Mouse (Mus musculus) CD8-positive naive resting alpha-beta T cell, adult 2 months (primary cell): ENCODE measurements around the gene Il17rd.
A peak's percentile ranks its signal among the peaks of the same experiment; 100 is the strongest.

Source experiments
- DNase-seq, 2 experiments: peaks; one replicate each; pipeline ENCODE4 v3.0.0; 2022; ENCODE audit warnings: low read depth in 2 of 2, low spot score in 2 of 2

Il17rd gene

DNA sequence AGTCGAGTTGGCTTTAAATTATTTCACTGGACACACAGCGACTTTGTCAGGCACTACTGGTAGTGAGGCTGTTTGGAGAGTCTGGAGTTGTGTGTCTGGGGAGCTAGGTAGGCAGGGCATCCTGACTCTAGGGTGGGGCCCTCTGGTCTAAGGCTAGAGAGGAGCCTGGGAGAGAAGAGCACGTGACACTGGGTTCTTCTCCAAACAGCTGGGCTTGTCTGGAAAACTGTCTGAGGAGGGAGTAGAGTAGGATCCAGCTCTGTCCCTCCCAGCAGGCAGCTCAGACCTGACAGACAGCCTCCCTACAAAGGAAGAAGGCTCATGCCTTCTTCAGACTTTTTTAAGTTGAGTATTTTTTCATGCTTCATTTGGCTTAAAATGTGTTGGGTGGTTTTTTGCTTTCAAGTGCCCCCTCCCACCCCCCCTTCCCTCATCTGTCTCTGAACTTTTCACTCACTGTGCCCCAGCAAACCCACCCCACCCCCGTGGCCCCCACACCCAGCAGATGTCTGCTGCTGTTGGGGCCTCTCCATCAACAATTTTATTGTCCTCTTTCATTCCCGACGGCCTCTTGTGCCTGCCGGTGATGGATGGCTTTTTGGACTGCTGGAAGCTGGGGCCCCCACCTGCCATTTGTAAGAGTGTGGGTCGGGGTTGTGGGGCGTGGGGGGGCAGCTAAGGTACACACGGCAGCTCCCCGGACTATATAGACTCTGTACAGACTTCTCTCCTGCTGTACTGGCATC is 5.7 kb downstream of the Il17rd start:
- DNase-seq = no peak

DNA sequence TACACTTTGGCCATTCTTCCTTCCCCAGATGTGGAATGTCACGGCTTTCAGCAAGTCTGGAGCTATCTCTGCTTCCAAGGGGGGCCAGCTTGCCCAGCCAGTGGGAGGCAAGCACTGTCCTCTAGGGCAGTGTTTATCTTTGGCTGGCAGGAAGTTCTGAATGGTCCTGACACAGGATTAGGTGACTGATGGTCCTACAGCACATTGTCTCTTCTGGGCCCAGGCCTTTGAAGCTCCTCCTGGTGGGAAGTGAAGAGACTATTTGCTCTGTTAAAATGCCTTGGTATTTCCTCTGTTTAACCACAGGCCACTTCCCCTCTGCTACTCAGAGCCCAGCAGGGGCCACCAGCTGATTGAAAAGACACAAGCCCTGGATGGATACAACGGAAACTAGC is 6.2 kb downstream of the Il17rd start:
- DNase-seq = peak; percentile 19

DNA sequence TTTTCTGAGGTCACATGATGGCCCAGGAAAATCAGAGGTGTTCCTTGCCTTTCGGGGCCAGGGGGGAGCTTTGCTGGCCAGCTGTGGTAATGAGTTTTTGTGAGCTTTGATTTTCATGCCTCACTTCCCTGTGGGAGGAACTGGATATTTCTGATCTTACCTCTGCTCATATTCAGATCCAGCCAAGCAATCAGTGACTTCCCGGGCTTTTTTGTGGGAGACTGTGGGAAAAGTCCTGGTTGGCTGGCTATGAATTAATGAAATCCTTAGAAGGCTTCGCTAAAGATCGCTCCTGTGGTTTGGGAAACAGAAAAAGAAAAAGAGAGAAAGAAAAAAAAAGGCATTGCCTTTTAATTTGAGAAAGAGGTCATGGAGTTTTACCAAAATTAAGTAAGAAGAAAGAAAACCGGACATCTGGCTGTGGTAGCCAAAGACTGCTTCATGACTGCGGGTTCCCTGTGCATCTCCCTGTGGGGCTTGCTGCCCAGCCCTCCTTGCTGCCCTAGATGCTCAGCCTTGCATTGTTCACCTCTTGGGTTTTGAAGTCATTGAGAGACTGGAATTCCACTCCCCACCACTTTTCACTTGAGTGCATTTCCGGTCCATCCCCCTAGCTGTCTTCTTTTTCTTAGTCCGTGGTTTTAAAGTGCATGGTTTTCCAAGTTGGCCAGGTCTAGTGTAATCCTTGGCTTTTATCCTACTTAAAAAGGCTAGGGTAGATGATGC is 9.7 kb downstream of the Il17rd start:
- no peak for DNase-seq

DNA sequence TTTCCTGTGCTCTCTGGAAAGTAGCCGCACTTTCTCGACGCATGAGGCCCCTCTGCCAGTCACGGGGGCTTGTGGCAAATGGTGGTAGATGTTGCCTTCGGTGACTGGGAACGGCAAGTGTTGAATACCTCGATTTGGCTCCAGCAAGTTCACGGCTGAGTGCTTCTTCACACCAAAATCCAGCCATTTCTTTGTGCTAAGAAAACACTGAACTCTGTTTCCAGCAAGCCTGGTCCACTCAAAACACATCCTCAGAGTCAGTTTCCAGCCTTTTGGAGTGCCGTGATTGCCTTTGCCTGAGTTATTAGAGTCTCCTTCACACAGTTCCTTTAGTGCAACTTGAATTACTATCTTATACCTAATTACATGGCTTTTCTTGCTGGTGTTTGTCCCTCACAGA is 11.3 kb downstream of the Il17rd start:
- DNase-seq = no peak

DNA sequence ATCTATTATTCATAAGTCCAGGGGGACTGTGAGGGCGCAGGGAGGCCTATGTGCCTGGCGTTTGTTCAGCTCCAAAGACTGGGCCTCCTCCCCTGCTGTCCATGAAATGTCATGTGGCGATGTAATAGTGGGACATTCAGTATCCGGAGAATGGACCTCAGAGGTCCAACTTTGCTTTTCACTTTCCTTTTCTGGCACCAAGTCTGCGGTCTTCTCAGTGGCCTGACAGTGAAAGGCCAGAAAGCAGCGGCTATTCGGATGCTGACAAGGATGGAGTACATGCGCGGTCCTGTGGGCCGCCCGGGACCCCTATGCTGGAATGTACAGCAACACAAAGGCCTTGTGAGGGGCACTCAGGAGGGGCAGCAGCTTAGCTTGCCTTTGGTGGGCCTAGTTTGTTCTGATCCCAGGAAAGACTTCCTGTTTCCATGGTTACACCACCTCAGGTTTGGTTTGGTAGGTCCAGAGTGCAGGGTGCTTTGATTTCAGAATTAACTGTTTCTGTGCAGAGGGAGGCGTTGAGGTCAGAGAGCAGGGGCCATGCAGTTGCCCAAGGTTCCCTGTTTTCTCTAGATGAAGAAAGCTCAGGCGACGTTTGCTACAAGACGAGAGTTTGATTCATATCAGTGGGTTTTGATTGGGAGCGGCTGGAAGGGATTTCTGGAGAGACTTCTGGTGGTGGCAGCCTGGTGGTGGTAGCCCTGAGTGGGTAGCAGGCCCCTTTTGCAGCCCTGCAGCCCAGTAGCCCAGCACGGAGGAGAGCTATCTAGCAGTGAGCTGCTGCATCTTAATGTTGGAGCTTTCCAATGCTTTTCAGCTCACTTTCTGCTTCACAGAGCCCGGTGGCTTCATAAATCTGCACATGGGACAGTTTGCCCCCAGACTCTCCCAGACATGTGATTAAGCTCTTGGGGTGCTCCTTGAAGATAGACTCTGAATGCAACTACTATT is 12.1 kb downstream of the Il17rd start:
- no peak for DNase-seq

DNA sequence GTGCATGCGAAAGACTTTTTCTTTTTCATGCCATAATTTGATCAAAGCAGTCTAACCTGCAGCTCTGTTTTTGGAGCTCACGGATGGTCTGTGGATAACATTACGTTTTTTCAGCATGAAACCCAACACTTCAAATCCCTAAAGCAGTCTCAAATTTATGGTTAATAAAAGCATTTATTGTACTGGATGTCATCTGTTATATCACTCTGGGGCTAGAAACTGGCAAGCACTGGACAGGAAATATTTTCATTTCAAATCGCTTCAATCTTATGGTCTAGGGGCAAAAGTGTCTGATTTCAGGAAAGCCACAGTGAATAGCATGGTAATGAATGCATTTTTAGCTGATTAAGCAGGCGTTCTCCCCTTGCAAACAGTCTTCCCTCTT is 12.8 kb downstream of the Il17rd start:
- no peak for DNase-seq

DNA sequence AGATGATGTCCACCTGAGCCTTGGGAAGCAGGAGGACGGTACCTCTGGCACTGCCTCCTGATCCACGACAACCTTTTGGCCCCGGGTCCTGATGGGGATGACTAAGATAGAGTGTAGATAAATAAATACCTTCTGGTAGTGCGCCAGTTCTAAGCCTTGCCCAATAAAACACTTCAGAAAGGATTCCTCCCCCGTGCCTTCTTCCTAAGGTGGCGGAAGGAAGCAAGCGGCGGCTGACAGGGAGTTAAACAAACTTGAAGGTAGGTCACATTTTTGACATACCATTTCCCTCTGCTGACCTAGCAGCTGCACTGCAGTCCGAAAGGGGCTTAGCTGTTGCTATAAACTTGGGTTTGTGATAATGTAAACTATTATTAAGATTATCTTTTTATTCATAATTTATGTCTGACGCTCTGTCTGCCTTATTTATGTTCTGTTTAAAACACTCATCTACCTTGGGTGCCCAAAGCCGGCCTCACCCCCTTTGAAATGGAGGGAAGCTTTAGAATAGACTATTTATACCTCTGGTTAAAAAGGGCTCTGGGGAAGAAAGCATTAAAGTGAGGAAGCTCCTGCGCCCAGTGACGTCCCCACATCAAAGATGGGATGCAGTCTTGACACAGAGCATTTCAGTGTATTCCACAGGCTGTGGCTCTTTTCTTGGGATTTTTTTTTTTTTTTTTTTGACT is 19.9 kb downstream of the Il17rd start:
- DNase-seq = no peak

DNA sequence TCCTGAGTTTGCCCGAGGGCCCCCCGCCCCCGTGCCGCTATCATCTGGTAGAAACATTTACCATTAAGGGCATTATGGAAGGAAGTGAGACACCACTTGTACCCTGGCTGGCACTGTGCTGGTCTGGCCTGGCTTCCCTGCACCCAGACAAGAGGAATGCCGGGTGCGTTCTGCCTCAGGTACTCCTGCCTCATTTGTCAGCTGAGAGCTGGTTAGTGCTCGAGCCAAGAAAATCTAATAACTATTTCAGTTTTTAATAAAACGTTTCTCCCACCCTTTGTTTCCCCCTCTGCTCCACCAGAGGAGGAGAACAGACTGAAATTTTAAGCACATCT is 20.4 kb downstream of the Il17rd start:
- no peak for DNase-seq

DNA sequence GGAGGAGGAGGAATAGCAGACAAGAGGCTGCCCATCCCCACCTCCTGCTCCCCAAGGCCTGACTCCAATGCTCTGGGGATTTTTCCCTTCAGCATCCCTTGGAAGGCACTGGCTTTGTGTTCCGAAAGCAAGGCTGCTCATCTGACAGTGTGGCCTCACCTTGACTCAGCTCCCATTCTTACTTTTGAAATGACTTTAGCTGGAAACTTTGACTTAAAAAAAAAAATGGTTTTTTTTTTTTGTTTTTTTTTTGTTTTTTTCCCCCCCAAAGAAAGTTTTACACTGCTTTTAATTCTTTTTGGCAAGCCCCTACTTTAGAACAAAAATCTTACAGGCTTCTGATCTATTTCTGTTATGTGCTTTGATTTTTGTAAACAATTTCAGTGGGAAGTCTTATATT is 24.6 kb downstream of the Il17rd start:
- DNase-seq = no peak

DNA sequence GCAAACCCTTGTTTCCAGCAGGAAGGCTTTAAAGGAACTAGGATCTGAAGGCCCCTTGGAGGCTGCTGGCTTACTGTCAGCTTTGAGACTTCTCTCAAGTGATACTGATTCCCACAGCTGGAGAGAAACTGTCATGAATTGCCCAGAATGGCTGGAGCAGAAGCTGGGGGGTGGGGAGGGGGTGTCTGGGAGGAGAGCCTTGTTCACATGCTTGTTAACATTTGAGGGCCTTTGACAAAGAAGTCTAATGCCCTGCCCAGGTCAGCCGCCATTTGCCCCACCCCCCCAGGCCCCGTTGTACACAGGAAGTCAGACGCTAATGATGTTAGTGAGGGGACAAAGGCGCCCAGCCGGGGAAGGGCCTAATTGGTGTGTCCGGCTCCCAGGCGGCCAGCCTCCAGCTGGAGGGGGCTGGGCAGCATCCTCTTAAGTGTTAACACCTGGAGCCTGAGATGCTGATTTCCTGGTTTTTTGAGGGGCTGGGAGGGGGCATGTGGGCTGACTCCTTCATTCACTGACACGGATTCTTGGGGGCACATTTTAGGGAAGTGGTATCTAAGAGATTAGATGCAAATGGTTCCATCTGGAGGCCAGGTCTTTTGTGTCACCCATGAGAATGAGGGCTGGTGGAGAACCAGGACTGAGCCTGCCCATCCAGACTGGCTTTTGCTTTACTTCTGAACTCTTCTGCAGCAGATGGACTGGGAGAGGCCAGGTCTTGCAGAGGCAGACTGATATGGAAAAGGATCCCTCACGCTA is 27.6 kb downstream of the Il17rd start:
- DNase-seq = no peak

DNA sequence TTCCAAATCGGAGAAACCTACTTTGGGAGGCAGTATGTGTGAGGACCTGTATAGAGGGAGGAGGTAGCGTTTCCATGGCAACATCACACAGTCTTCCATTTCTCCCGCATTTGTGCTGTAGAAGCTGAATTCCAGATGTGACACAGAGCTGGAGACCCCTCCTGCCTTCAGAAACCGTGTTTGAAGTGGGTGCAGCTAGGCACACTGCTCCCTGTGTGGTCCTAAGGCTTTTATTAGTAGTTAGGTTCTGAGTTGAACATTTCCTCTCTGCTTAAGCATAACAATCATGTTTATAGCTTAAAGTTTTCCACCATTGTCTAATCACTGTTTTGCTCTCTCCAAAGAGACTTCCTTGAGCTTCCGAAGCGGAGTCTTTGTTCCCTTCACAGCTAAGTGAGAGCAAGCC is 29.1 kb downstream of the Il17rd start:
- no peak for DNase-seq

DNA sequence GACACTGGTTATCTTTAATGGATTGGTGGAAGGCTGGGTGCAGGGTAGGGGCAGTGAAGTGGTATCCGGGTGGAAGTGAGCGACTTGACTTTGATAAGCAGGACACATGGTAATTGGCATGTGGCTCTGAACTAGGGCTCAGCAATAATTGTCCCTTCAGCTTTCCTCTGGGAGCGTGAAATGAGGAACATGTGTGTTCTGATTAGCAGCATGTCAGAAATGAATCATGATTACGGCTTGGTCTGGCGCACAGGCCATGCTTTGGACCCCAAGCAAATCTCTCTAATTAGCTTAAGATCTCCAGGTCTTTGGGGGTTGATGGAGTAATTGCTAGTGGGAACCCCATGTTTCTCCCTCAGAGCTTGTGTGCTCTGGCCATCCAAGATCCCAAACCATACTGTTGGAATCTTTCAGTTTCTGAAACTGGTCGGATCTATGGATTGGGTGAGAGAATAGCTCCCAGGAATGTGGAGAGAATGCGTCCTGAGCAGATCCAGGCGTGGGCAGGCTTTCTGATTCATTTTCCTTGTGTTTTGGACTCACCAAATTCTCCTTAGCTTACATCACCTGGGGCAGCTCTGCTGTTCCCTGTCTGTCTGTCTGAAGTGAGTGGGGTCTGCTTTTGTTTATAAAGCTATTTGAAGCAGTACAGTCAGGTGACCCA is 30.8 kb downstream of the Il17rd start:
- no peak for DNase-seq

DNA sequence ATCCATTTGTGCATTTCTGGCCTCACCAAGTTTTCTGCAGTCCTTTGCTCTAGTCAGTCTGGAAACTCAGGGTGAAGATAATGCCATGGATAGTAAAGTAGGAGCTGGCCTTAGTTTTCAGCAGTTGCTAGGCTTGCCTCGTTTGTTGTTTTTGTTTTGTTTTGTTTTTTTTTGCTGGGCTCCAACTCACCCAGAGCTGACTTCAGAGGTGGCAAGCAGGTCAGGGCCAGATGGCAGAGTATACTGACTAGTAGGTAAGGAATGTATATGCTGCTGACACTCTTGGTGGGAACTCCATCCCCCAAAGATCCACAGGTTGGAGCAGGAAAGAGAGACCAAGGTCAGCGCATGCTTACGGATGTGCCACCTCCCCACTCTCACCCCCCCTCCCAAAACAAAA is 31.4 kb downstream of the Il17rd start:
- DNase-seq = no peak

DNA sequence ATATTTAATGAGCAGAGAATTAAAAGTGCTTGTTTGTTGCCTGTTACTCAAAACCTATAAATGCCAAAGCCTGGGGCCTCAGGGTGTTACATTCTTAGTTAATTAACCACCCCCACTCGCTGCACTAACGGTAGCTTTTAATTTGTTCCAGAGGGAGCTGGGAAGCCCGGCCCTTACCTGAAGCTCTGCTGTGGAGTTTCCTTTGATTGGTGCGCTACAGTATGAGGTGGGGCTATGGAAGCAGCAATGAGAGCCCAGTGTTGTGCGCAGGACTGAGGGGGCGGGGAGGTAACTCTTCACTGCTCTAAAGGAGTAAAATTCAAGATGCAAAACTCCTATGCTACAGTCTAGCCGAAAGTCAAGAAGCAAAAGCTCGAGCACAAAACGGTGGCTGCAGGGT is 32.0 kb downstream of the Il17rd start:
- no peak for DNase-seq

DNA sequence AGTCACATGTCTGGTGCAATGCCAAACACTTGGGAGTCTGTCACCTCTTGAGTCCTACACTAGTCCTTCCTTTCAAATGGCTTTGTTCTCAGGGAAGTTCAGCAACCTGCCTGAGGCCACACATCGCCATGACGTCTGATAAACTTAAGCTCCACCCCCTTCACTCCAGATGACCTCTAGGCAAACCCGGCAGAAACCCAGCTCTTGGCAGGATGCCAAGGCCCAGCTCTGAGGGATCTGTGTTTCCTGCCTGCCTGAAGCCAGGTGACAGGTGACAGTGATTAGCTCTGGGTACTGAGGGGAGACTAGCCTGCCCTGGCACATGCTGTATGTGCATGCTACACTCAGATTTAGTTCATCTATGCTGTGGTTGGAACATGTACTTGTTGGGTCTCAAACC is 33.2 kb downstream of the Il17rd start:
- no peak for DNase-seq

DNA sequence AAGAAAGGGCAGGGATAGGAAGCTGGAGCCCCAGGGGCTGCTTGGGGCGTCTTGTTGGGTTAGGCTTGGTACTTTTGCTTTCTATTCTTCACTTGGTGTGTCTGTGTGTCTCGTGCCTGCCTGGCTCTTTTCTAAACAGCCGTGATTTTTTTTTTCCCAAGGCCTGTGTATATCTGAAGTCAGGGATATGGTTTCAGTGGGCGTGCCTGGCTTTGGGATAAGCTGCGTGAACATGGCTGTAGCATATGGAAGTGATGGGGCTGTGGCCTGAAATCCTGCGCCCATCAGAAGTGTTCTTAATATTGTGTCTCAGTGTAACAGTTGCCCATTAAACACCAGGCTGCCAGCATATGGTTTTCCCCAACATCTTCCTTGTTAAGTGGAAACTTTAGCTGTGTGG is 36.3 kb downstream of the Il17rd start:
- DNase-seq = no peak

DNA sequence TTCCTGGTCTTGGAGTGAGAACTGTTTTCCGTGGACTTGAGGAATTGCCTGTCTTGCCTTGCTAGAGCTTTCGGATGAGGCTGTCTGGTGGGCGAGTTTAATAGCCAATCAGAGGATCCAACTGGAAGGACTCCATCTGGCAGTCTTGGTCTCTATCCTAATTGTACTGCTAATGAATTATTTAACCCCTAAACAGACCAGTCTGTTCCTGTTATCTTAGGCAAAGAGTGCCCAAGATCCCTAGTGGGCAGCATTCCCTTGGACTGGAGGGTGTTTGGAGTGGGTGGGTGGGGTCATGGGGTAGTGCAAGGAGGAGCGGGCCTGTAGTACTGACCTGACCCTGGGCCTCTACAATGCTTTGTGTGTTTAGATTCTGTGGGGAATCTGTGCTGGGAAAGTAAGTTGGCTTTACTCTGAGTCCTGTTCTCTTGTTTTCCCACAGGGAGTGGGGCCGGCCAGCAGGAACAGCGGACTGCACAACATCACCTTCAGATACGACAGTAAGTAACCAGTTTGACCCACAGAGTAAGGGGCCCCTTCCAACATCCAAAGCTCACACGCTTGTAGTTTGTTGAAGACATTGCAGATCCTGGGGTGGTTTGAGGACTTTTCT is 37.3 kb downstream of the Il17rd start:
- no peak for DNase-seq

DNA sequence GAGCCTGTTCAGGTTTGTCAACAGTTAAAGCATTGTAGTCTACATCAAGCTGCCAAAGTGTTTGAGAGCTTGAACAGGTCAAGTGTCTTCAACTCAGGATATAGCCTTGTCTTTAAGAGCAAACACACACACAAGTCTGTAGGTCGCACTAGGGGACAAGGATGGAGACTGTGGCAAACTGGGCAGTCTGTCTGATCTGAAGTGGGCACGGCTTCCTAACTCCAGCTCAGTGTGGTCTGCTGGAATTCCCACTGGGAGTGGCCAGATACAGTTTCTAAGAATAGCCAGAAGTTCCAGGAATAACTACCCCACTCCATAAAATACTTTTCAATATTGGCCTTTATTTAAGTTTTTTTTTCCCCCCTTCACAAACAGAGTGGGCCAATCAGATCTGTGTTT is 37.8 kb downstream of the Il17rd start:
- no peak for DNase-seq

DNA sequence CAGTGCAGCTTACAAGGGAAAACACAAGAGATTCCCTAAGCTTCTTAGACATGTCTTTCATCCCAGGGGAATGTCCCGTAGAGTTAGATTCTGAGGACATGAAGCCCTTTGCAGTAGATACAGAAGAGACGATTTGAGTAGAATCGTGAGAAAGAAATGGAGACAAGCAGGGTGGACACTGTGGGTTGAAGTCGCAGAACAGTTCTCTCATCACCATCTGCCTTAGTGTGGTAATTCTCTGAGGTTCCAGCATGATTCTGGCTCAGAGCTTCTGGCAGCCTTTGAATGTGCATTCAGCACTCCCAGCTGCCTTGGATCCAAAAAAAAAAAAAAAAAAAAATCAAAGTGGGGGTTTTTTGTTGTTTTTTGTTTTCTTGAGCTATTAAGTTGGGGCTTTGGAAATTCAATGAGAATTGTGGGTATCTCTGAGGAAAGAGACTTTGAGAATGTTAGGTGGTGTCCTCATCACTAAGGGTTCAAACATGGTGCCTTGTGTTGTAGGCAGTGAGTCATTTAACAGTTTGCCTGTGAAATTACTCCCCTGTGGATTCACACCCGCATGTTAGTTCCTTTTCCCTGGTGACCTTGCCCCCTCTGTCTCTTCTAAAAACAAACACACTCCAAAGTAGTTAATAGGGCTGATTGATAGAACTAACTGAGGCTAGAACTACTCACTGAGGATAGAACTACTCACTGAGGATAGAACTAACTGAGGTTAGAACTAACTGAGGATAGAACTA is 43.0 kb downstream of the Il17rd start:
- no peak for DNase-seq
